Comparison of ENCODE assay signal across 14 mouse cellular contexts in the genomic region with DNA sequence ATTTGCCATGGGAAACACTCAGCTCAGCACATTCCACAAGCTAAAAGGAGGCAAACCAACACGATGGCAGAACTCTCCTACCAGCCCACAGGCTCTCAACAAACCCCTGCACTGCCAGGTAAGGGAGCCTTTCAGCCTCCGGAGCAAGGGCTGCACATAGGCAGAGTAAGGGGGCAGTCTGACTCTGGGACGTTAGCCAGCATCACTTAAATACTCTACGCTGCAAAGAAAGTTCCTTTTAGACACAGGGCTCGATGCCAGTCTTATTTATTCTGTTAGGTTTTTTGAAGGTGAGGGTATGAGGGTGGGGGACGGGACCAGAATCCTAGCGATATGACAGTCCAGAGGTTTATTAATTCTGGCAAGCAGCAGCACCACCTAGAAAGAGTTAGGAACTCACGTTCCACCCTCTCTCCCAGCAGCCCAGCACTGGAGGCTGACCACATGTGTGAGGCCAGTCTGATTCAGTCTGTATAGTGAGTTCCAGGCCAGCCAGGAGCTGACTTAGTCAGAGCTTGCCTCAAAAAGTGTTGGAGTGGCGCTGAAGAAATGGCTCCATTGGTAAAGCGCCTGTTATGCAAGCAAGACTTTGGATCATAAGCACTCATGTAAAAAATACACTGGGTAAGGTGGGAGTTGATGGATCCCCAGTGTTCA. TPM values are rescaled to one million over a fixed set of nuclear protein-coding genes. Genes with fewer than 3 reads are reported as not detected.
A peak's percentile ranks its signal among the peaks of the same experiment; 100 is the strongest.
DNase-seq lines count a peak whose midpoint lies in the region; ATAC-seq and TF ChIP-seq lines count a peak whose summit lies in the region.
"Had no signal": no experiment of that assay in that cellular context is flagged by ENCODE, and none has a peak within 500 bp of the region (broad histone marks: within the 10 kb centered on the region; RNA-seq: fewer than 3 reads in every experiment).

No protein-coding gene starts in this region.

- H3K4me3 ChIP-seq in erythroblast, embryonic 14.5 days (replicated peaks), result peak overlapping the region; percentile 23
- no peak overlapping the region for H3K4me3 ChIP-seq in limb, embryonic 12.5 days (replicated peaks)
- H3K4me3 ChIP-seq in limb, embryonic 10.5 days, result no peak overlapping the region
- no peak overlapping the region for H3K4me3 ChIP-seq in liver, embryonic 13.5 days (replicated peaks)

- no peaks in the 10 kb centered on the region for H3K27me3 ChIP-seq in erythroblast, embryonic 14.5 days (ENCODE audit: control insufficient read depth)
- no peaks in the 10 kb centered on the region for H3K27me3 ChIP-seq in limb, embryonic 12.5 days
- H3K27me3 ChIP-seq in limb, embryonic 10.5 days (ENCODE audit: low read depth, poor library complexity, severe bottlenecking), result no peaks in the 10 kb centered on the region
- H3K27me3 ChIP-seq in liver, embryonic 13.5 days, result no peaks in the 10 kb centered on the region

- TF ChIP-seq CTCF in brain, embryonic 14.5 days (IDR thresholded peaks at IDR 0.05; ENCODE audit: borderline replicate concordance, extremely low read depth, insufficient read depth, insufficient read length), result no peak

- no peaks in the 10 kb centered on the region for H3K4me1 ChIP-seq in erythroblast, embryonic 14.5 days (ENCODE audit: control insufficient read depth)
- H3K4me1 ChIP-seq in limb, embryonic 12.5 days (replicated peaks), result peaks cover 71% of the 10 kb centered on the region
- H3K4me1 ChIP-seq in limb, embryonic 10.5 days, result peaks cover 62% of the 10 kb centered on the region
- H3K4me1 ChIP-seq in liver, embryonic 13.5 days (replicated peaks), result peaks cover 54% of the 10 kb centered on the region

- no peak overlapping the region for H3K4me2 ChIP-seq in limb, embryonic 12.5 days
- H3K4me2 ChIP-seq in liver, embryonic 13.5 days, result peak overlapping the region; percentile 34
- H3K4me2 ChIP-seq: midbrain, embryonic 11.5 days had no signal

- peak overlapping the region; percentile 18; the same call in 1 of the 2 replicates for H3K27ac ChIP-seq in limb, embryonic 12.5 days
- no peak overlapping the region for H3K27ac ChIP-seq in limb, embryonic 10.5 days
- H3K27ac ChIP-seq in liver, embryonic 13.5 days, result peak overlapping the region; percentile 53
- H3K27ac ChIP-seq: hindbrain, postnatal 0 days had no signal

- H3K9me3 ChIP-seq in erythroblast, embryonic 14.5 days (ENCODE audit: control insufficient read depth, low read length), result no peaks in the 10 kb centered on the region
- H3K9me3 ChIP-seq in limb, embryonic 12.5 days, result no peaks in the 10 kb centered on the region
- no peaks in the 10 kb centered on the region for H3K9me3 ChIP-seq in limb, embryonic 10.5 days (replicated peaks)
- no peaks in the 10 kb centered on the region for H3K9me3 ChIP-seq in liver, embryonic 13.5 days (replicated peaks)

- no peak for ATAC-seq in erythroblast, adult 5-6 weeks (replicated peaks; ENCODE audit: low FRiP score, poor library complexity, severe bottlenecking)
- no peak for ATAC-seq in limb, embryonic 12.5 days (ENCODE audit: insufficient number of reproducible peaks, insufficient read depth, low FRiP score, low TSS enrichment, low read depth)
- no peak for ATAC-seq in liver, embryonic 13.5 days (ENCODE audit: low read depth)
- ATAC-seq: hindbrain, postnatal 0 days; lung, postnatal 0 days had no signal

- H3K9ac ChIP-seq in limb, embryonic 12.5 days (replicated peaks), result no peak overlapping the region
- H3K9ac ChIP-seq in liver, embryonic 13.5 days, result no peak overlapping the region

- no peak for TF ChIP-seq POLR2A in brain, embryonic 14.5 days (IDR thresholded peaks at IDR 0.05; ENCODE audit: borderline replicate concordance, extremely low read depth, insufficient read depth, insufficient read length, poor library complexity, severe bottlenecking)

- WGBS in limb, embryonic 12.5 days, result 71% methylated on average over 10 of the region's 10 CpGs
- 86% methylated on average over 10 of the region's 10 CpGs for WGBS in limb, embryonic 10.5 days
- 63% methylated on average over 10 of the region's 10 CpGs for WGBS in liver, embryonic 13.5 days (ENCODE audit: insufficient replicate concordance)

- DNase-seq in limb, embryonic 10.5 days (ENCODE audit: low spot score), result no peak
- peak; percentile 62 for DNase-seq in brain, embryonic 14.5 days (ENCODE audit: low read depth)
- DNase-seq in liver, embryonic 13.5 days, result no peak
- DNase-seq in ovary, adult 18-20 months (ENCODE audit: low spot score), result no peak
- no peak for DNase-seq in urinary bladder, postnatal 10 days (ENCODE audit: low spot score)
- DNase-seq: cerebellum, adult 11 months; heart, adult 18-20 months; heart, postnatal 14 days had no signal

- no peaks in the 10 kb centered on the region for H3K36me3 ChIP-seq in erythroblast, embryonic 14.5 days (ENCODE audit: control insufficient read depth)
- H3K36me3 ChIP-seq in limb, embryonic 12.5 days, result peaks cover 12% of the 10 kb centered on the region
- peaks cover 14% of the 10 kb centered on the region for H3K36me3 ChIP-seq in limb, embryonic 10.5 days
- no peaks in the 10 kb centered on the region for H3K36me3 ChIP-seq in liver, embryonic 13.5 days

RNA-seq across cellular contexts. Expression of a gene that starts 44.8 kb away (rescaled TPM):
- polyA plus RNA-seq in erythroblast, embryonic 14.5 days (2012), result 0.05 and 0.10 TPM in 2 replicates
- total RNA-seq in erythroblast, adult 5-6 weeks (2015; ENCODE audit: low replicate concordance), result not detected in 2 replicates
- not detected in 2 replicates for total RNA-seq in erythroblast, adult 5-6 weeks (2017; ENCODE audit: low replicate concordance)
- polyA plus RNA-seq in limb, embryonic 12.5 days (2016; fragmentation: Nextera tagmentation; extraction: Ambion mirVana), result 49.3 and 58.3 TPM in 2 replicates
- polyA plus RNA-seq in limb, embryonic 10.5 days (2016; fragmentation: Nextera tagmentation; extraction: Ambion mirVana), result 36.3 and 40.0 TPM in 2 replicates
- polyA plus RNA-seq in brain, embryonic 14.5 days (2012; rRNA removed), result 13.1 and 14.5 TPM in 2 replicates
- 3.3 and 4.0 TPM in 2 replicates for polyA plus RNA-seq in liver, embryonic 13.5 days (2015; fragmentation: Nextera tagmentation; extraction: Ambion mirVana)
